Mouse (Mus musculus) C2C12 (cell line): ENCODE results near the gene Tekt5. TPM values are rescaled to one million over a fixed set of nuclear protein-coding genes. Genes with fewer than 3 reads are reported as not detected.
A peak's percentile ranks its signal among the peaks of the same experiment; 100 is the strongest.

Source experiments
- H3K27me3 ChIP-seq: one replicate; pipeline ENCODE4 v1.6.1; 2011; ENCODE audit not compliant: control insufficient read depth, insufficient read depth, insufficient read length
- H3K36me3 ChIP-seq: one replicate; pipeline ENCODE4 v1.6.1; 2011; ENCODE audit not compliant: control insufficient read depth, insufficient read depth
- H3K4me3 ChIP-seq: one replicate; pipeline ENCODE4 v1.5.1; 2011; ENCODE audit warnings: mild to moderate bottlenecking, control low read depth; ENCODE audit not compliant: poor library complexity, insufficient read depth, severe bottlenecking
- H3K79me2 ChIP-seq: one replicate; pipeline ENCODE4 v1.6.1; 2011; ENCODE audit not compliant: control insufficient read depth, insufficient read depth
- H3K79me3 ChIP-seq: one replicate; pipeline ENCODE4 v1.6.1; 2011; ENCODE audit warnings: low read depth, control low read depth
- H3ac ChIP-seq: one replicate; pipeline ENCODE3; 2011; ENCODE audit warnings: low read depth; ENCODE audit not compliant: control insufficient read depth, insufficient read length
- CEBPB ChIP-seq: IDR thresholded peaks from one replicate; pipeline ENCODE4 v1.6.1; 2011; ENCODE audit warnings: low read depth, mild to moderate bottlenecking, control low read depth, moderate library complexity
- CTCF ChIP-seq: IDR thresholded peaks from one replicate; pipeline ENCODE4 v1.5.1; 2011; ENCODE audit not compliant: control insufficient read depth, insufficient read depth, insufficient read length
- FOSL1 ChIP-seq: IDR thresholded peaks from one replicate; pipeline ENCODE4 v1.8.0; 2011; ENCODE audit warnings: mild to moderate bottlenecking, low read length; ENCODE audit not compliant: poor library complexity, insufficient read depth, severe bottlenecking
- MAX ChIP-seq: IDR thresholded peaks from one replicate; pipeline ENCODE4 v1.6.1; 2011; ENCODE audit warnings: mild to moderate bottlenecking, control low read depth
- MYOD1 ChIP-seq: IDR thresholded peaks from one replicate; pipeline ENCODE4 v1.6.1; 2011; ENCODE audit warnings: low read depth; ENCODE audit not compliant: control insufficient read depth, insufficient read length
- MYOG ChIP-seq: IDR thresholded peaks from one replicate; pipeline ENCODE4 v1.6.1; 2011; ENCODE audit not compliant: control insufficient read depth, insufficient read length; ENCODE audit errors: extremely low read depth
- USF1 ChIP-seq: IDR thresholded peaks from one replicate; pipeline ENCODE4 v1.6.1; 2011; ENCODE audit warnings: low read depth, mild to moderate bottlenecking, control low read depth, moderate library complexity
- polyA plus RNA-seq: library from polyadenylated mRNA; unstranded; fragments of >200 nt; fragmentation: generic; extraction: Trizol; gene quantifications from one replicate; pipeline ENCODE4 v1.2.1, GENCODE M21; 2012; ENCODE audit warnings: missing spikeins

Tekt5 gene
- polyA plus RNA-seq, 1 experiment: not detected

- Histone ChIP-seq H3K36me3 (no peaks in the 10 kb centered on the region), H3K79me2 (no peaks in the 10 kb centered on the region), H3ac (no peak overlapping the region), H3K27me3 (no peaks in the 10 kb centered on the region), H3K79me3 (no peaks in the 10 kb centered on the region), H3K4me3 (no peak overlapping the region)
- TF ChIP-seq MYOD1 (no peak), USF1 (no peak), FOSL1 (no peak), CTCF (no peak), MAX (no peak), CEBPB (no peak), MYOG (no peak)
Observed at GRCm38 (mm10) chr16:10372372-10372771, 22.9 kb downstream of the Tekt5 start.

DNA sequence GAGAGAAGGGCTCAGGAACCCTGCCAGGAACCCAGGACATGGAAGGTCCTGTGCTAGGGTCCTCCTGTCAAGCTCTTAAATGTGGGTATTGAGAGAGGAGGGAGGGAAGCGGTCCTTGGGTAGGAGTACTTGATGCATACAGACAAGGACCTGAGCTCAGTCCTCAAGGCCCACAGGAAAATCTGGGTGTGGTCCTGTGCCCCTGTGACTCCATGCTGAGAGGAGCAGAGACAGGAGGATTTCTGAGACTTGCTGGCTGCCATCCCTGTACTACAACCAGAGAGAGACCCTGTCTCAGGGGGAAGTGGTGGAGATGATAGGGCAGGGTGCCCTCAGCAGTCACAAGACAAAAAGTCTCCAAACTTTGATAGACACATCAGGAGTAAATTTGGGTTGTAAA lies 25.3 kb downstream of the Tekt5 start:
- H3ac ChIP-seq: no peak overlapping the region
- H3K4me3 ChIP-seq: no peak overlapping the region
- no peaks in the 10 kb centered on the region for H3K36me3 ChIP-seq
- H3K79me3 ChIP-seq: no peaks in the 10 kb centered on the region
- TF ChIP-seq FOSL1 (no peak), CTCF (no peak)
- H3K79me2 ChIP-seq: no peaks in the 10 kb centered on the region
- no peaks in the 10 kb centered on the region for H3K27me3 ChIP-seq

DNA sequence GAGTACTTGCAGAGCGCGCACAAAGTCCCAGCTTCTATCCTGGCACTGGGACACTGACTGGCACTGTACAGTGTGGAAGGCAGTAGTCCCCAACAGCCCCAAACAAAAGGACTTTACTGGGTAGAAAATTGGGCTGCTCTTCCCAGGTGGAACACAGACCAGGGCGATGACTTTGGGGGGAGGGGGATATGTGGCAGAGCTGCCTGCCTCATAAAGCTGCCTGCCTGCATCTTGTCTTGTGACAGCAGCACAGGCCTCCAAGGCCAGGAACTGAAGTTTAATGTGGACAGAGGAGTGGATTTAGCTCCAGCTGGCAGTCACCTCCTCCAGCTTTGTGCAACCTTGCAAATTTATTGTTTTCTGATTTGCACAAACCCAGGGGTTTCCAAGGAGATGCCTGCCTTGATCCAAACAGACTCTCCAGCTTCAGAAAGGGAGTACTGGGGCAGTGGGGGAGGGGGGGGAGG lies 25.8 kb downstream of the Tekt5 start:
- TF ChIP-seq CEBPB (no peak), MYOD1 (no peak), MYOG (no peak), MAX (no peak), CTCF (no peak), FOSL1 (no peak), USF1 (no peak)
- no peak overlapping the region for H3ac ChIP-seq
- H3K36me3 ChIP-seq: no peaks in the 10 kb centered on the region
- H3K79me3 ChIP-seq: no peaks in the 10 kb centered on the region
- no peaks in the 10 kb centered on the region for H3K27me3 ChIP-seq
- no peak overlapping the region for H3K4me3 ChIP-seq
- H3K79me2 ChIP-seq: no peaks in the 10 kb centered on the region

- no peaks in the 10 kb centered on the region for H3K36me3 ChIP-seq
- TF ChIP-seq USF1 (no peak), MYOD1 (peak; percentile 18), MAX (peak; percentile 10)
- H3ac ChIP-seq: no peak overlapping the region
- no peaks in the 10 kb centered on the region for H3K79me3 ChIP-seq
- no peak overlapping the region for H3K4me3 ChIP-seq
- no peaks in the 10 kb centered on the region for H3K27me3 ChIP-seq
- H3K79me2 ChIP-seq: no peaks in the 10 kb centered on the region
Observed at GRCm38 (mm10) chr16:10366240-10367217, 28.8 kb downstream of the Tekt5 start.

- H3K79me2 ChIP-seq: no peaks in the 10 kb centered on the region
- no peaks in the 10 kb centered on the region for H3K27me3 ChIP-seq
- TF ChIP-seq MYOG (no peak), USF1 (no peak), CEBPB (no peak), MAX (no peak), MYOD1 (no peak), FOSL1 (no peak), CTCF (no peak)
- no peaks in the 10 kb centered on the region for H3K36me3 ChIP-seq
- no peak overlapping the region for H3ac ChIP-seq
- H3K79me3 ChIP-seq: no peaks in the 10 kb centered on the region
- H3K4me3 ChIP-seq: no peak overlapping the region
Observed at GRCm38 (mm10) chr16:10365796-10366195, 29.5 kb downstream of the Tekt5 start.

GRCm38 (mm10) chr16:10363061-10363460 lies 32.2 kb downstream of the Tekt5 start:
- TF ChIP-seq CEBPB (no peak), MYOG (no peak), CTCF (no peak), FOSL1 (no peak), USF1 (no peak), MAX (no peak), MYOD1 (no peak)
- Histone ChIP-seq H3K36me3 (no peaks in the 10 kb centered on the region), H3K27me3 (no peaks in the 10 kb centered on the region), H3ac (no peak overlapping the region), H3K79me2 (no peaks in the 10 kb centered on the region), H3K79me3 (no peaks in the 10 kb centered on the region), H3K4me3 (no peak overlapping the region)
